Mouse (Mus musculus): ENCODE data around the gene Os9.

DNA sequence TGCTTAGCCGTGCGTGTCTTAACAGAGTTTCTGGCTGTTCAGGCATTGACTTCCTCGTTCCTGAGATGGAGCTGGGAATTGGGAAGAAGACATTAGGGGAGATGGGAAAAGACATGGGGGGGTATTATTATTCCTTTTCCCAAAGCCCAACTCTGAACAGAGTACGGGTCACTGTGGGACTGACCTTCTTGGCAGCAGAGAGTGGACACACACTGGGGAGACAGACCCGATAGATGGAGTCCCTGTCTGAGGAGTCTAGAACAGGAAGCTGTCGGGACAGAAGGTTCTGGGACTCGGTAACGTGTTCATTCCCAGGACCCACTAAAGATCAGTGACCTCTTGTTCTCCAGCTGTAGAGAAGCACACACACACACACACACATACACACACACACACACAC is 45.3 kb downstream of the Os9 start:
- TF ChIP-seq CTCF (IDR thresholded peaks at IDR 0.05 in 2 of 3, conservative IDR thresholded peaks at IDR 0.05 in 1 of 3; ENCODE audit: control insufficient read depth in 1 of 3, insufficient read depth in 1 of 3, low read depth in 2 of 3, low read length in 3 of 3, poor library complexity in 1 of 3, severe bottlenecking in 1 of 3) (no peak), CHD1 (IDR thresholded peaks at IDR 0.05; ENCODE audit: low read depth, low read length) (no peak), NRF1 (IDR thresholded peaks at IDR 0.05; ENCODE audit: insufficient read depth, low read depth, low read length, poor library complexity, severe bottlenecking) (no peak), TBP (IDR thresholded peaks at IDR 0.05; ENCODE audit: low read depth, low read length) (no peak), POLR2A (IDR thresholded peaks at IDR 0.05; ENCODE audit: control insufficient read depth in 1 of 2, insufficient read depth in 1 of 2, low read depth in 1 of 2, low read length in 2 of 2, poor library complexity in 1 of 2) (no peak), EP300 (IDR thresholded peaks at IDR 0.05; ENCODE audit: low read depth in 1 of 2, low read length in 2 of 2) (no peak), ZNF384 (IDR thresholded peaks at IDR 0.05; ENCODE audit: low read depth, low read length) (no peak), SMC3 (IDR thresholded peaks at IDR 0.05; ENCODE audit: low read depth, low read length) (no peak), ZC3H11A (IDR thresholded peaks at IDR 0.05; ENCODE audit: low read depth, low read length) (no peak), JUND (IDR thresholded peaks at IDR 0.05; ENCODE audit: low read depth, low read length) (no peak), GATA1 (IDR thresholded peaks at IDR 0.05; ENCODE audit: low read depth, low read length) (no peak), MAFK (IDR thresholded peaks at IDR 0.05; ENCODE audit: borderline replicate concordance, low read depth, low read length) (no peak), BHLHE40 (IDR thresholded peaks at IDR 0.05; ENCODE audit: borderline replicate concordance, low read depth, low read length) (no peak), KAT2A (conservative IDR thresholded peaks at IDR 0.05; ENCODE audit: low read depth, low read length) (no peak)

All from MEL (cell line).